Mouse (Mus musculus): ENCODE data around the gene Myo1d. TPM values are rescaled to one million over a fixed set of nuclear protein-coding genes. Genes with fewer than 3 reads are reported as not detected.

The Myo1d gene
- total RNA-seq, 2 experiments from 2014 or later: 28.2 to 30.7 TPM

- peak; percentile 59 for DNase-seq
Observed at GRCm38 (mm10) chr11:80781535-80781934, 1.7 kb upstream of the Myo1d start.

- DNase-seq: no peak
Observed at GRCm38 (mm10) chr11:80778916-80779526, 804 bp downstream of the Myo1d start.

GRCm38 (mm10) chr11:80778157-80778556 lies 1.7 kb downstream of the Myo1d start:
- no peak for DNase-seq

- DNase-seq: no peak
Observed at GRCm38 (mm10) chr11:80777708-80778107, 2.1 kb downstream of the Myo1d start.

- no peak for DNase-seq
Observed at GRCm38 (mm10) chr11:80775535-80775934, 4.3 kb downstream of the Myo1d start.

GRCm38 (mm10) chr11:80772595-80773210 lies 7.1 kb downstream of the Myo1d start:
- no peak for DNase-seq

- no peak for DNase-seq
Observed at GRCm38 (mm10) chr11:80771596-80772250, 8.1 kb downstream of the Myo1d start.

- DNase-seq: no peak
Observed at GRCm38 (mm10) chr11:80771186-80771585, 8.6 kb downstream of the Myo1d start.

GRCm38 (mm10) chr11:80767320-80767617 lies 12.6 kb downstream of the Myo1d start:
- DNase-seq: no peak

- DNase-seq: peak; percentile 50
Observed at GRCm38 (mm10) chr11:80766472-80767319, 13.1 kb downstream of the Myo1d start.

- DNase-seq: no peak
Observed at GRCm38 (mm10) chr11:80766068-80766467, 13.8 kb downstream of the Myo1d start.

- DNase-seq: no peak
Observed at GRCm38 (mm10) chr11:80762066-80762465, 17.8 kb downstream of the Myo1d start.

GRCm38 (mm10) chr11:80761285-80761974 lies 18.4 kb downstream of the Myo1d start:
- no peak for DNase-seq

- DNase-seq: no peak
Observed at GRCm38 (mm10) chr11:80759023-80759422, 20.8 kb downstream of the Myo1d start.

GRCm38 (mm10) chr11:80754201-80754600 lies 25.6 kb downstream of the Myo1d start:
- no peak for DNase-seq

GRCm38 (mm10) chr11:80751168-80751567 lies 28.7 kb downstream of the Myo1d start:
- DNase-seq: no peak

GRCm38 (mm10) chr11:80749187-80749586 lies 30.6 kb downstream of the Myo1d start:
- DNase-seq: no peak

GRCm38 (mm10) chr11:80745426-80745825 lies 34.4 kb downstream of the Myo1d start:
- no peak for DNase-seq

GRCm38 (mm10) chr11:80743823-80744410 lies 35.9 kb downstream of the Myo1d start:
- no peak for DNase-seq

- DNase-seq: no peak
Observed at GRCm38 (mm10) chr11:80742462-80742861, 37.4 kb downstream of the Myo1d start.

GRCm38 (mm10) chr11:80734771-80735170 lies 45.1 kb downstream of the Myo1d start:
- no peak for DNase-seq

GRCm38 (mm10) chr11:80724701-80725100 lies 55.1 kb downstream of the Myo1d start:
- DNase-seq: no peak

All from adrenal gland, postnatal 10 days (tissue).